Mouse (Mus musculus) cerebral cortex, adult 2 months (tissue): ENCODE data around the gene Cbx2.

Experiments
- WGBS: fragments of 180-500 bp; shearing (Covaris S2); methylation state at CpG from one replicate; pipeline ENCODE4 v1.1.7; 2018; 5-methylcytosine and 5-hydroxymethylcytosine counted together

The Cbx2 gene

GRCm38 (mm10) chr11:119022895-119023615, at the start of gene Cbx2:
Gene Cbx2 (plus strand): TSS chr11:119022962.
- WGBS: under 1% methylated on average over 93 of the region's 99 CpGs

GRCm38 (mm10) chr11:118974340-118974739, 48.4 kb upstream of the Cbx2 start:
- 92% methylated on average over 7 of the region's 7 CpGs for WGBS

- WGBS: 2% methylated on average over 10 of the region's 10 CpGs
Observed at GRCm38 (mm10) chr11:118975427-118975826, 47.3 kb upstream of the Cbx2 start.

GRCm38 (mm10) chr11:118975917-118976316, 46.8 kb upstream of the Cbx2 start:
- 20% methylated on average over 12 of the region's 12 CpGs for WGBS

GRCm38 (mm10) chr11:118980388-118980787, 42.4 kb upstream of the Cbx2 start:
- WGBS: 76% methylated on average over 2 of the region's 2 CpGs

- WGBS: 71% methylated on average over 18 of the region's 18 CpGs
Observed at GRCm38 (mm10) chr11:118981012-118981776, 41.6 kb upstream of the Cbx2 start.

GRCm38 (mm10) chr11:118982593-118983113, 40.1 kb upstream of the Cbx2 start:
- WGBS: 77% methylated on average over 12 of the region's 12 CpGs

GRCm38 (mm10) chr11:118985571-118985970, 37.2 kb upstream of the Cbx2 start:
- WGBS: 62% methylated on average over 5 of the region's 5 CpGs

- 91% methylated on average over 10 of the region's 10 CpGs for WGBS
Observed at GRCm38 (mm10) chr11:118987999-118988398, 34.8 kb upstream of the Cbx2 start, which contains the start of gene Enpp7. Gene Enpp7 (plus strand): TSS chr11:118988188.

GRCm38 (mm10) chr11:118992781-118993180, 30.0 kb upstream of the Cbx2 start:
- 53% methylated on average over 3 of the region's 3 CpGs for WGBS

GRCm38 (mm10) chr11:118995448-118995847, 27.3 kb upstream of the Cbx2 start:
- 55% methylated on average over 4 of the region's 4 CpGs for WGBS

- WGBS: 77% methylated on average over 3 of the region's 3 CpGs
Observed at GRCm38 (mm10) chr11:118997182-118997581, 25.6 kb upstream of the Cbx2 start.

GRCm38 (mm10) chr11:118998540-118999265, 24.1 kb upstream of the Cbx2 start:
- 4% methylated on average over 30 of the region's 30 CpGs for WGBS

- WGBS: 5% methylated on average over 26 of the region's 26 CpGs
Observed at GRCm38 (mm10) chr11:118999361-118999804, 23.4 kb upstream of the Cbx2 start.

- 73% methylated on average over 2 of the region's 2 CpGs for WGBS
Observed at GRCm38 (mm10) chr11:119000877-119001276, 21.9 kb upstream of the Cbx2 start.

- WGBS: 73% methylated on average over 4 of the region's 4 CpGs
Observed at GRCm38 (mm10) chr11:119001493-119002128, 21.2 kb upstream of the Cbx2 start.

GRCm38 (mm10) chr11:119005547-119006275, 17.1 kb upstream of the Cbx2 start:
- 82% methylated on average over 10 of the region's 10 CpGs for WGBS

- 70% methylated on average over 3 of the region's 3 CpGs for WGBS
Observed at GRCm38 (mm10) chr11:119006462-119006861, 16.3 kb upstream of the Cbx2 start.

GRCm38 (mm10) chr11:119007461-119008456, 15.0 kb upstream of the Cbx2 start:
- 36% methylated on average over 21 of the region's 21 CpGs for WGBS
